Mouse (Mus musculus) CH12.LX (cell line): ENCODE data around the gene Lpar5.

ENCODE experiments used
- CTCF ChIP-seq, 2 experiments: IDR thresholded peaks in 1 of 2; conservative IDR thresholded peaks in 1 of 2; 2 replicates each; pipeline ENCODE4 v1.5.1; 2011 to 2012; ENCODE audit warnings: low read depth in 2 of 2, low read length in 2 of 2, improper control_type of control experiment in 1 of 2, inconsistent platforms in 1 of 2, mild to moderate bottlenecking in 1 of 2, moderate library complexity in 1 of 2
- E2F4 ChIP-seq: IDR thresholded peaks from 2 replicates; pipeline ENCODE4 v1.6.1; 2011; ENCODE audit warnings: low read depth, low read length, improper control_type of control experiment; ENCODE audit not compliant: insufficient replicate concordance
- EP300 ChIP-seq: IDR thresholded peaks from 2 replicates; pipeline ENCODE4 v1.6.1; 2011; ENCODE audit warnings: low read length, improper control_type of control experiment
- ETS1 ChIP-seq: conservative IDR thresholded peaks from 2 replicates; pipeline ENCODE4 v1.6.1; 2012; ENCODE audit warnings: low read depth, mild to moderate bottlenecking, inconsistent platforms, low read length, improper control_type of control experiment, moderate library complexity
- HCFC1 ChIP-seq: IDR thresholded peaks from 2 replicates; pipeline ENCODE4 v1.6.1; 2012; ENCODE audit warnings: low read depth, mild to moderate bottlenecking, inconsistent platforms, low read length, improper control_type of control experiment
- KAT2A ChIP-seq: IDR thresholded peaks from 2 replicates; pipeline ENCODE4 v1.6.1; 2012; ENCODE audit warnings: low read length, improper control_type of control experiment, inconsistent platforms; ENCODE audit not compliant: insufficient replicate concordance
- MAX ChIP-seq: IDR thresholded peaks from 2 replicates; pipeline ENCODE4 v1.6.1; 2011; ENCODE audit warnings: low read length, improper control_type of control experiment
- MXI1 ChIP-seq: IDR thresholded peaks from 2 replicates; pipeline ENCODE4 v1.6.1; 2011; ENCODE audit warnings: mild to moderate bottlenecking, low read depth, low read length, improper control_type of control experiment
- PAX5 ChIP-seq: IDR thresholded peaks from 2 replicates; pipeline ENCODE4 v1.6.1; 2012; ENCODE audit warnings: low read length, inconsistent platforms, mixed read lengths
- POLR2A ChIP-seq: IDR thresholded peaks from 2 replicates; pipeline ENCODE4 v1.6.1; 2011; ENCODE audit warnings: low read depth, mild to moderate bottlenecking, improper control_type of control experiment, low read length
- POLR2AphosphoS2 ChIP-seq: IDR thresholded peaks from 2 replicates; pipeline ENCODE4 v1.6.1; 2011; ENCODE audit warnings: low read depth, low read length, improper control_type of control experiment
- UBTF ChIP-seq: IDR thresholded peaks from 2 replicates; pipeline ENCODE4 v1.6.1; 2012; ENCODE audit warnings: low read depth, mild to moderate bottlenecking, inconsistent platforms, low read length, improper control_type of control experiment, moderate library complexity
- USF2 ChIP-seq: conservative IDR thresholded peaks from 2 replicates; pipeline ENCODE4 v1.6.1; 2011; ENCODE audit warnings: low read depth, low read length, improper control_type of control experiment
- ZMIZ1 ChIP-seq: IDR thresholded peaks from 2 replicates; pipeline ENCODE4 v1.6.1; 2012; ENCODE audit warnings: low read depth, mild to moderate bottlenecking, inconsistent platforms, low read length, improper control_type of control experiment

- no peak for TF ChIP-seq CTCF (conservative IDR thresholded peaks at IDR 0.05 in 1 of 2, IDR thresholded peaks at IDR 0.05 in 1 of 2; ENCODE audit: low read depth in 2 of 2, low read length in 2 of 2)
- TF ChIP-seq MAX = no peak
- no peak for TF ChIP-seq POLR2A
- TF ChIP-seq ETS1 = no peak
- TF ChIP-seq MXI1 = no peak
- no peak for TF ChIP-seq ZMIZ1
- TF ChIP-seq EP300 = no peak
- TF ChIP-seq KAT2A = no peak
- no peak for TF ChIP-seq POLR2AphosphoS2
- TF ChIP-seq UBTF = no peak
- no peak for TF ChIP-seq E2F4
- no peak for TF ChIP-seq USF2
- TF ChIP-seq HCFC1 = no peak
- TF ChIP-seq PAX5 = no peak
These were observed 30.2 kb downstream of the Lpar5 start for GRCm38 (mm10) chr6:125097951-125098350.
